Mouse (Mus musculus): ENCODE measurements around the gene Auh. TPM values are rescaled to one million over a fixed set of nuclear protein-coding genes. Genes with fewer than 3 reads are reported as not detected.

Auh gene
- total RNA-seq, 2 experiments from 2014 or later = 35.1 to 41.4 TPM

GRCm38 (mm10) chr13:52807722-52808121 lies 121.8 kb downstream of the Auh start:
- peak; percentile 89 for ATAC-seq (ENCODE audit: poor library complexity, severe bottlenecking)

GRCm38 (mm10) chr13:52806029-52806428 lies 123.5 kb downstream of the Auh start:
- no peak for ATAC-seq (ENCODE audit: poor library complexity, severe bottlenecking)

GRCm38 (mm10) chr13:52805581-52805980 lies 123.9 kb downstream of the Auh start:
- ATAC-seq (ENCODE audit: poor library complexity, severe bottlenecking) = no peak

- no peak for ATAC-seq (ENCODE audit: poor library complexity, severe bottlenecking)
Measured at GRCm38 (mm10) chr13:52802482-52802881, 127.0 kb downstream of the Auh start.

- ATAC-seq (ENCODE audit: poor library complexity, severe bottlenecking) = peak; percentile 78
Measured at GRCm38 (mm10) chr13:52800687-52801341, 128.7 kb downstream of the Auh start.

GRCm38 (mm10) chr13:52800091-52800490 lies 129.4 kb downstream of the Auh start:
- ATAC-seq (ENCODE audit: poor library complexity, severe bottlenecking) = 0 out of 2 replicates have a peak, but pooled peaks have one; percentile 16

- ATAC-seq (ENCODE audit: poor library complexity, severe bottlenecking) = 0 out of 2 replicates have a peak, but pooled peaks have one; percentile 29
Measured at GRCm38 (mm10) chr13:52794232-52794631, 135.2 kb downstream of the Auh start.

GRCm38 (mm10) chr13:52793434-52793989 lies 136.0 kb downstream of the Auh start:
- peak; percentile 89 for ATAC-seq (ENCODE audit: poor library complexity, severe bottlenecking)

- no peak for ATAC-seq (ENCODE audit: poor library complexity, severe bottlenecking)
Measured at GRCm38 (mm10) chr13:52792242-52792844, 137.1 kb downstream of the Auh start.

- ATAC-seq (ENCODE audit: poor library complexity, severe bottlenecking) = no peak
Measured at GRCm38 (mm10) chr13:52790894-52791293, 138.6 kb downstream of the Auh start.

Other genes starting within 250 kb of the Auh start
- gene Nfil3, start 51.4 kb upstream of the Auh start, total RNA-seq (2015) = 43.2 and 59.6 TPM in 2 replicates
- gene Nfil3, start 51.4 kb upstream of the Auh start, total RNA-seq (2017) = 43.6 and 53.0 TPM in 2 replicates